Mouse (Mus musculus) kidney, postnatal 4 days (tissue): ENCODE measurements around the gene Rimklb.

Source experiments
- DNase-seq, 2 experiments: peaks; one replicate each; pipeline ENCODE4 v3.0.0; 2021; ENCODE audit warnings: mixed read lengths in 2 of 2

Gene Rimklb

DNA sequence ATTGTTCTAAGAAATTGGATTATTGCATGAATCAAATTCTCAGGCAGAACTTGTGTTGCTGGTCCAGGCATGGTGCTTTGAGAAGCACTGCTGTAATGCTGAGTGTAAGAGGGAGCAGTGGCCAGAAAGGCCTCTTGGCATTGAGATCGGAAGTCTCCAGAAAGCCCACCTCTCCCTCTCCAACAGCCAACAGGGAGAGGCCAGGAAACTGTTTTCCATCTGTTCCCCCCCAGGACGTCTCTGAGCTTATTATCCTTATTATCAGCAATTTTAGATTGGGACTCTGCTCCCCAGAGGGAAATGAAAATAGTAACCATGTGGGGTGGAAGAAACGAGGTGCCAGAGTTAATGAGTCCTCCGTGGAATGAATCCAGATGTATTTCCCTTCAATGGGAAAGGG lies 82.2 kb downstream of the Rimklb start:
- DNase-seq: no peak

DNA sequence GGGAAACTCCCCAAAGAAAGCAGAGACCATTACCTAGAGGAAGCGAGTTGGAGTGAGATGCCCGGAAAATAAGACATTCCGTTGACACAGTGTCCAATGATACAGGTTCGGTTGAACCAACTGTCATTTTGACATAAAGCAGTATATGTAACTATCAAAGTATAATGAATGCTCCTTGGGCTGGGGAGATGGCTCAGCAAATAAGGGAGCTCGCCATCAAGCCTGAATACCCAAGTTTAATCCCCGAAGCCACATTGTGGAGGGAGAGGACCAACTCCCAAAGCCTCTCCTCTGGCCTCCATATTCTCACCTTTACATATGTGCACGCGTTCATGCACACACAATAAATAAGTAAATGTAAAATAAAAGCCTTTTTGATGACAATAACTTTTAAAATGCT lies 87.3 kb downstream of the Rimklb start:
- no peak for DNase-seq

DNA sequence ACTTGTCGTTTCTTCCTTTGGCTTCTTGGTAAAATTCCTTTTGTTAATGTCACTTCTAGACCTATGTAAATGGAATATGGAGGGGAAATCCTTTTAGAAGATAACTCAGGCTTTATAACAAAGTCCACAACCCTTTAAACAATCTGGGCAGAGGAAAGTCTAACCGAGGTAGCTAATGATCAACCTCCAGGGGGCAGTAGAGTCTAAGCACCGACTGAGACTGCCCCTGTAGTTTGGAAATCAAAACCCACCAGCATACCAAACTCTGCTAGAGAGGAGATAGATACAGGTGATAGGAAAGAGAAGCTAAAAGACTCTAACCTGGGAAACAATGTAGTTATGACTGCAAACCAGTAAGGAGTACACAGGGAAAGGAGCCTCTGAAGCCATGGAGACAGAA lies 96.3 kb downstream of the Rimklb start:
- peak; percentile 27 to 42 for DNase-seq

- DNase-seq: no peak
Measured at GRCm38 (mm10) chr6:122400263-122400662, 98.3 kb downstream of the Rimklb start.
